Mouse (Mus musculus) erythroblast, adult 5-6 weeks (primary cell): Measurements from ENCODE around the gene LTO1. TPM values are rescaled to one million over a fixed set of nuclear protein-coding genes. Genes with fewer than 3 reads are reported as not detected.

Experiments used
- ATAC-seq: replicated peaks from 2 replicates; pipeline ENCODE4 v1.8.0; 2016; ENCODE audit warnings: moderate number of reproducible peaks, mild to moderate bottlenecking, moderate TSS enrichment, inconsistent platforms; ENCODE audit not compliant: poor library complexity, low FRiP score, severe bottlenecking
- total RNA-seq, 2 experiments: library from RNA; stranded (forward) in 1 of 2; stranded (reverse) in 1 of 2; fragments of 150-400 nt in 1 of 2; fragments of 200-764, 138-1000 nt in 1 of 2; gene quantifications; 2 replicates each; pipeline versions ENCODE4 v1.2.3 to v1.2.4; 2015 to 2017; ENCODE audit warnings: low replicate concordance in 2 of 2

Gene LTO1
- total RNA-seq, 2 experiments from 2014 or later: 1.2 to 8.3 TPM

DNA sequence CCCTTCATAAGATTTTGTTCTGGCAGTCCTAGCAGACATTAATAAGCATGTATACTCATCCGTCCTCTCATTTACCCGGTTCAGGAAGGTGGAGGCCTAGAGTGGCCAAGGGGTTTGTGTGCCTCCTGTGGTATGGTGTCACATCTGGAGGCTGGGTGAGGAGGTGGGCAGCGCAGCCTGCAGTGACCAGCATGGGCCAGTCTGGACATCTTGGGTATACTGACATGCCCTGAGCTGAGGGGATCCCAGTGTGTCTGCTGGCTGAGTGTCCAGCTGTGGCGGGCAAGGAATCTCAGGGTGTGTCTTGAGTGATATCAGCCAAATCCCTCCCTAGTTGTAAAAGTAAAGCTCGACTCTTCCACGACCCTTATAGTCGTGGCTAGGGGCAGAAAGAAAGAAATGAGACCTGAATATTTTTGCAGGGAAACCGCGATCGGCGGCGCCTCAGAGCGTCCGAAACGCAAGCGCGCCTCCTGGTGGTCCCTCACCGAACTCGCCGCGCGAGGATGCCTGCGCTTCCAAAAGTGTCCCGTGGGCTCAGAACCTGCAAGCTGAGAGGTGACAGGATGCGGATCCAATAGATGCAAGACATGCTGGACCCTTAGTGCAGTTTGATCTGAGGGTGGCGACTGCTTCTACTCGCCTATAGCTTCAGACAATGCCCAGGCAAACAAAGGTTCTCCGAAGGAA lies 8.0 kb upstream of the LTO1 start:
- ATAC-seq: peak; percentile 80

DNA sequence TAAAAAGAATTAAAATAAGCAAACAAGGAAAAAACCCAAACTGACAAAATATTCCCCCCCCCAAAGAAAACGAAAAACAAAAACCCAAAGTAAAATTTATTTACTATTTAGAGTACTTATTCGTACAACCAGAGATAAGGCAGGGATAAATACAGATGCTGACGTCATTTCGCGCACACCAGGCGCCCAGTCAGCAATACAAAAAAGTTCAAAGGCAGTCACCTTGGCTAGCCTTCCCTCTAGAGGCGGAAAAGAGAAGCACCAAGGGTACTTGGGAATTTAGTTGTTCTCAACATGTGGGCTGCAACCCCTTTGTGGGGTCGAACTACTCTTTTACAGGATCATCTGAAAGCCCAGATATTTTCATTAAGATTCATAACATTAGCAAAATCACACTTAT lies 7.1 kb upstream of the LTO1 start:
- ATAC-seq: no peak

DNA sequence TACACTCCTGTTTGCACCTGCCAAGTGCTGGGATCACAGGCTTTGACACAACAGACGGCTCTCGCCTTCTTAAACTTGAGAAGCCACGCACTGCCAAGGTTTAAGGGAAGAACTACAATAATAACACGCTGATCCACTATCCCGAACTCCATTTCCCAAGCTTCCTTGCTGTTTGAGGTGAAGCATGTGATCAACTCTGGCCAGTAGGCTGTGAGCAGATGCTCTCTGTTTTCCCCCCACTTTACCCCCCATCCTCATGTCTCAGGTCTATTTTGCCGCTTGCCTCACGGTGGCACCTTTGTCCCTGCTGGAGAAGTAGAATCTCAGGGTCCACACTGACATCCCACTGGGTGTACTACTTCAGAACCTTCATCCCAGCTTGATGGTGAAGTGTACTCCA lies 6.2 kb upstream of the LTO1 start:
- no peak for ATAC-seq

DNA sequence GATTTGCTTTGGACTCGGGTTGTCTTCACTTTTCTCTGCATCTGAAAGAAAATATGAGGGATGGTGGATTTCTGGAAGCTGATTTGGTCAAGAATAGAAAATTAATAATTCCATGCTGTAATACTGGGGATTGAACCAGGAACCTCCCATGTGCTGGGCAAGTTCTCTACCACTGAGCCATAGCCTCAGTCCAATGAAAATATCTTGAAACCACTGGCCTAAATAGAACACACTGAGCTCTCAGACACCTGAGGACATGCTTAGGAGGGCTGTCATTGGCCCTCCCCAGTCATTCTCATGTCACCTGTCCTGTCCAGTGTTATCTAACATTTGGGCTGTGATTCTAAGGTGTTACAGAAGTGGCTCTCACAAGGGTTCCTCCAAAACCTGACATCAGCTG lies 3.8 kb upstream of the LTO1 start:
- no peak for ATAC-seq

DNA sequence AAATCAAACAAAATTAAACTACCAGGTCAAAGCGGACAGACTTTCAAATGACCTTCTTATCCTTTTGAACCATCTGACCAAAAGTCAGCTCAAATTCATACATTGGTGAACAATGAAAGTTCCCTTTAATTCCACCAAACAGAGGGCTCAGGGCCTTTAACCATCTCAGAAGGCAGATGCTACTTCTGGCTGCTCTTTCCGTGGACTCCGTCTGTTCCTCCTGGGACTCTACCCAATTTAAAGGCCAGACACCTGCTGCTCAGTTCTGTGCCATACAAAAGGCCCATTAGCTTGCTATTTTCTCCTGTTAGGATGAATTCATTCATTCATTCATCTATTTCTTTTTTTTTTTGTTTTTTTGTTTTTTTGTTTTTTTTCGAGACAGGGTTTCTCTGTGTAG lies 2.0 kb upstream of the LTO1 start:
- ATAC-seq: no peak

DNA sequence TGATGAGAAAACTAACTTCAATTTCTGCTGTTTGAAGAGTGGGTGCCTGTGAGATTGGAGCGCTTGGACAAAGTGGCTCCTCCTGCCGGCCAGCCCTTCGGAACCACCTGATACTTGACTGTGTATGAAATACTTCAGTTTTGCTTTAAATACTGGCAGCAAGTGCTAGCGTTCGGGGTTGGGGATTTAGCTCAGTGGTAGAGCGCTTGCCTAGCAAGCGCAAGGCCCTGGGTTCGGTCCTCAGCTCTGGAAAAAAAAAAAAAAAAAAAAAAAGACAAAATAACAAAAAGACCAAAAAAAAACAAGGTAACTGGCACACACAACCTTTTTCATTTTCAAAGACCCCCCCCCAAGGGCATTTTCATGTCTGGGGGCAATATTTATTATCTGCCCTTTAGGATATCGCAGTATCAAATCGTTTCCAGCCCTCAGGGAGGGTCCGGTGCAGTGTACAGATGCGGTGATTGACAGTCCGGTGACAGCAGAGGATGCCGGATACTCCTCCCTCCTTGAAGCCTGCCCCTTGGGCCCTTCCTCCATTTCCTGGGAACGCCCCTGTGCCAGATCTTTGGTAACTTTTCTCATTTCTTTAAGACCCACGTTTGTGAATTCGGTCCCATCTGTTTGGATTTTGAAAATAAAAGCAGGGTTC lies 478 bp upstream of the LTO1 start:
- ATAC-seq: peak; percentile 80

DNA sequence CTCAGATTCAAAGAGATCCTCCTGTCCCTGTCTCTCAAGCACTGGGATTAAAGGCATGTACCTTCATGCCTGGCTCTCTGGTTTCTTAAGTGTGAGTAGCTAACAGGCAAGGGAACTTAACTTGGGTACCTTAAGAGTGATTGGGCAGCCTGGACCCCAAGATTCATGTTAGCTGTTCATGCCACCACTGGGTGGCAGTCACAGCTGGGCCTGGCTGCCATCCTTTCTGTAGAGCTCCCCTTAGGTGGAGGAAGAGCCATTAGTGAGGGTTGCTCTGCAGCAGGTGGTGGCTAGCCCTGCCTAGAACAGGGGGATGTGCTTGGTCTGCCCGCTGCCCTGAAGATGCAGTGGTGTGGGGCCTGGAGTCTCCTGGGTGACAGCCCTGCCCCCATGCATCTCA lies 3.9 kb downstream of the LTO1 start:
- ATAC-seq: no peak

DNA sequence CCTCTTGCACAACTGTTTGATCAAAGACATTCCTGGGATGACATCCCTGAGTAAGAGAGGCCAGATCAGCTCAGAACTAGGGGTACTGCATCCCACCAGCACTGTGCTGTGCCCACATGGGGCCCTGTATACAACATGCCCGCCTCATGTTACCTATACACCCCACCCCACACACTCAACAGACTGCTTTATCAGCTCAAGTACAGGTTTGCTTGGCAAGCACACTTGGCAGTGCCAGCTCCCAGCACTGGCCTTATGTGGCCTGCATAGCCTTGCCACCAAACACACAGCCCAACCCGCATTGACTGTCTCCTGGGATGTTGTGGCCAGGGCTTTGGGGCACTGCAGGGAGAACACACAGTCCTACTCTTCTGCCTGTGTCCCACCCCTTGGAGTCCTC lies 12.7 kb downstream of the LTO1 start:
- ATAC-seq: peak; percentile 24; the same call in 1 of the 2 replicates

DNA sequence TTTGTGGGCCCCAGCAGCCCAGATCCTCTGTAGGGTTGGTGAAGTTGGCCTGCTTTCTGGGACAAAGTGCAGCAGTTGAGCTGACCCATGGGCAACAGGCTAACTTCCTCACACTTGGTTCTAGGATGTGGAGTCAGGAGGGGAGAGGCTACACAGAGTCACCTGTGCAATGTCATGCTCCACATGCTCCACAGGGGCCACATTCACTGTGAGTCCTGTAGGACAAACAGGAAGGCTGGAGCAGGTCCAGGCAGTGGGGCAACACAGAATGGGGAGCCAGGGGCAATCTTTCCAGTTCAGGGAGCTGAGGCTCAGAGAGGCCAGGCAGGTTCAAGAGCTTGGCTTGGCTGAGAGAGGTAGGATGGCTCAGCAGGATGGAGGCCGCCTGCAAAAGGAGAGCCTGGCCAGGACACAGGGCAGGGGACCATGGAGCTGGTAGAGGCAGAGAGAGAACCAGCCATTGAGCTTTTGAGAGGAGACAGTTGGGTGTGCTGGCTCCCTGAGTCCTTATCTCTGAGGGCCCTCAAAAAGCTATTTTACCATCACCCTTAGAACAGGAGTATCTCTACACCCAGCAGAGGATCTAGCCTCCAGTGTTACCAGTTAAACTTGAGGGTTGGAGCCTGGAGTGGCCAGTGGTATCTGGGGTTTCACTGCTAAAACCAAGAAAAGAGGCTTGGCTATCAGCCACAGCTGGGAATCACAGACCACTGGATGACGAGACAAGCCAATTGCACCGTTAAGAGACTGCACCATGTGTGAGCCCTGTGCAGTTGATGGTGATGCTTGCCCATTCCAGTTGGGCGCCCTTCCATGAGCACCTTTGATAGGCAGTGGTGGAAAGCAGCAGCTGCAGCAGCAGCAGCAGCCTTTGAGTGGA lies 13.3 kb downstream of the LTO1 start:
- peak; percentile 20; the same call in 1 of the 2 replicates for ATAC-seq

DNA sequence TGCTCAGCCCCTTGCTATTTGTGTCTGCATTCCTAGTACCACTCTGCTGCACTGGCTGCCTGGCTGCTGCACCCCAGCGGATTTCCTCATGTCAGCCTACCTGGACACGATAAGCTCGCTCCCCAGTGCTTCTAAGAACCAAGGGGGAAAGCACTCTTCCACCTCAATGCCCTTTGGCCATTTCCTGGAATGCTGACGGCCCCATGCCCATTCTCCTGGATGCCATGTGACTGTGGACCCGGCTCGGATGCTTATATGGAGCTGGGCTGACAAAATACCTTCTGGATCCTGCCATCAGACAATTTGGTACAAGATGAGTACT lies 13.9 kb downstream of the LTO1 start:
- ATAC-seq: no peak

DNA sequence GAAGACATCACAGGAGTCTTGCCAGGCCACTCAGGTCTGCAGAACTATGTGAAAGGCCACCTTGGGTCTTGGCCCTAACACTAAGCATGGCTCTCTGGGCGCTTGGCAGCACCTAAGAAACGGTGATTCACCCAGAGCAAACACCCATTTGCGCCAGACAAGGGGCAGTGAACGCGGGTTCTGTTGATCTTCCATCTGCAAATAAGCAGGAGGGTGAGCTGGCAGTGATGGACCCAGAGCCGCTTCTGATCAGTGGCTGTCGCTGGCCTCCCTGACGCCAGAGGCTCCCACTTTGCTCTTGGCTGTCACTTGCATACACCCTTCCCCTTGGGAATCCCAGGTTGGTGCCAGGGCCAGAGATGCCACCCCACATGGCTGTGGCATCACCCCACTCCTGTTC lies 14.6 kb downstream of the LTO1 start:
- no peak for ATAC-seq

DNA sequence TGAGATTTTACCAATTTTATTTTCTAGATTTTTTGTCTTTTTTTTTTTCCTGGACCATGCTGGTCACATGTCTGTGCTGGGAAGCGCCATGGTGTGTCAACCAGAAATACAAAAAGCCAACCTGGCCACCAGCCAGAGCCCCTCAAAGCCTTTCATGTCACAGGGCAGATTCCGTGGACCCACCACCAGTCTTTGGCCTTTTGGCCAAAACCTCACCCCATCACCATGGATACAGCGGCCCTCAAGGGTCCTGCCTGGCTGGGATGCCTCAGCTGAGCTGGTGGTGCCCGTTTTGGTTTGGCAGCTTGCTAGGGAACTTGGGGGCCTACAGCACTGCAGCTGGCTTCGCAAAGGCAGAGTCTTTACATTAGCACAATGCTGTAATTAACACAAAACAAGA lies 15.0 kb downstream of the LTO1 start:
- no peak for ATAC-seq

DNA sequence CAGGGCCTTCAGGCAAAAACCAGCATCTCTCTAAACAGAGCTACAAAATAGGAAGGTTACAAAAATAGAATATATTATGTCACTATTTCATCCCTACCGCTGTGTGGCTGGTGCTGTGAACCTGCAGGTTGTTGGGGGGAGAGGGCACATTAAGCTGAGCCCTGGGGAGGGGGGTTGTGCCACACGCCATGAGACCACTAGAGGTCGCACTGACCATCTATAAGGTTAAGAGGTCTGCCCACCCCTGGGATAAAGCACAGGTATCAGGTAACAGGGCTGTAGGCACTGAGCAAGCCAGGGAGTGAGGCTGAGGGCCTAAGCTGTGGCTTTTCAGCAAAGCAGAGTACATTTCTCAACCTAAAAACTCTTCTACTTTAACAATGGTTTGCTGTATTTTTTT lies 16.9 kb downstream of the LTO1 start:
- ATAC-seq: no peak

DNA sequence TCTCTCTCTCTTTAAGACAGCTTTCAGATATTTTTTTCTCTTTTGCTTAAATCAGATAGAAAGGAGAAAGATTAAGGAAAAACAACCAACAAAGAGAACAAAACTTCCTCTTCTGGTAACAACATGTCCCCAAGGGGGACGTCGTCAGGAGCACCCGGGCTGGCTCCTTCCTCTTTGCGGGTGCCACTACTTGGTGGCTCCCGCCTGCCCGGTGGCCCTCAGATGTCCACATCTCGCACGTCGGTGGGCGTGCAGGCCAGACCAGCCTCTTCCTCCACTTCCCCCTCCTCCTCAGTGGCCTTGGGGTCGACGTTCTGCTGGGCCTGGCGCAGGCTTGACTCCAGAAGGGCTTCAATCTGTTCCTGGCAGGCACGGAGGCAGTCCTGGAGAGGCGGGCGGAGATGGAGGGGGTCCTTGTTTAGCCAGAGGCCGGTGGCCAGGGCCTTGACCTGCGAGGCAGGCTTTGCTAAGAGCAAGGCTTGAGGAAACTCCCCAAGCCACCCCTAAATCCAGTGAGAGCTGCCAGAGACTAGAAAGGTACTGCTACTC lies 17.6 kb downstream of the LTO1 start:
- no peak for ATAC-seq

DNA sequence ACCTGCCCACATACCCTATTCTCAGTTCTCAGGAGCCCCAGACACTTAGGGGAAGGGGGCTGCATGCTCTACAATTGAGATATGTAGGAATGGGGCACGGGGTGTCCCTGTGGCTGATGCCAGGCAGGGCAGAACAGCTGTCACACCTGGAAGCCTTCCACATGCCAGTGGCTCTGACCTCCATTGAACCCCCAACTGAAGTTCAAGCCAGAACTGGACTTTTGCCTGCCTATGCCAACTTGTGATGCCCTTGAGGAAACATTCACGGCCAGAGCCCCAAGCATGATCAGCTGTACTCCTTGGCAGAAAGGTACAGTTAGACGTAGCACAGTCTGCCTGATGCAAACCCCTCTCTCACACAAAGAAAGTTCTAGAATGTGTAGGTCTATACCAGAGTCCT lies 18.4 kb downstream of the LTO1 start:
- ATAC-seq: no peak

DNA sequence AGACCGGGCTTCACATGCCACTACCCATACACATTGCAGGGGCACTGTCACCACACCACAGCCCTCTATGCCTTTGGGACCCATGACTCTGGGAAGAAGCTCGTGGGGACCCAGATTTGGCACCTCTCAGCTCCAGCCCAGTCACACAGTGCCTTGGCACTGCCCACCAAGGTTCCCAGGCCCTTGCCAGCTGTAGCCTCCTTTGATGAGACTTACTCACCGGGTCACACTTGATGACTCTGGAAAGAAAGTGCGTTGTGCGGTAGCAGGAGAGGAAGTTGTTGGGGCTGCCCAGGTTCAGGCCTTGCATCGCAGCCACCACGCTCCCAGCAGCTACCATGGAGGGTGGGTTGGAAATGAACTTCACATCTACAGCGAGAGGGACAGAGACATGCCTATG lies 18.9 kb downstream of the LTO1 start:
- no peak for ATAC-seq

DNA sequence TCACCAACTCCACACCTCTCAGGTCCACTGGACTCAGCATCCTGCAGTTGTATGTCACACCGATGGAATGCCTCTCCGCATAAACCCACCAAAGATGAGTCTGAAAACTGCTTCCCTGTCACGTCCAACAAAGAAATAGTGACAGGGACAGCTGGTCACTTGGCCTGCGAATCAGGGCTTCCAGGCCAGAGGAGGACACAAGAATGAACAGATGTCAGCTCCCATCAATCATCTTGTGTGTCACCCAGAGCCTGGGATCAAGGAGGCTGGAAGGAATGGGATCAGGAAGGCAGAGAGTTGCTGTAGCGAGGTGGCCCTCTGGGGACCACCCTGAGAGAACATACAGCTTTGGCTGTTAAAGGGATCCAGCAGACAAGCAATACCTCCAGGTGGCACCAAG lies 20.0 kb downstream of the LTO1 start:
- no peak for ATAC-seq

DNA sequence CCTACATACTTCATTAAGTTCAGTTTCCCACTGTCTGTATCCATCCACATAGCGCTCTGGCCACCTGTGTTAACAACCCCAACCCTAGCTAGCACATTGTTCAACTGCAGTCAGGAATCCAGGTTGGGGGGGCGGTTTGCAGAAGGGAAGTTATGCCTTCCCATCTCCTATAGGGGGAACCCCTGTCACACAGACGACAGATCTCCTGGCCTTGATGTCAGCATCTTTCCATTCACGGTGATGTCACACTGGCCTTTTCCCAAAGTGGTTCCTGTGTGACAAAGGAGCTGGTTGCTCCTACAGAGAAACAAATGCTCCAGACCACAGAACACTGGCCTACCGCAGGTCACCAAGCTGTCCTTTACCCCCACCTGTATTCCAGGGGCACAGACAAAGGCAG lies 20.7 kb downstream of the LTO1 start:
- no peak for ATAC-seq

DNA sequence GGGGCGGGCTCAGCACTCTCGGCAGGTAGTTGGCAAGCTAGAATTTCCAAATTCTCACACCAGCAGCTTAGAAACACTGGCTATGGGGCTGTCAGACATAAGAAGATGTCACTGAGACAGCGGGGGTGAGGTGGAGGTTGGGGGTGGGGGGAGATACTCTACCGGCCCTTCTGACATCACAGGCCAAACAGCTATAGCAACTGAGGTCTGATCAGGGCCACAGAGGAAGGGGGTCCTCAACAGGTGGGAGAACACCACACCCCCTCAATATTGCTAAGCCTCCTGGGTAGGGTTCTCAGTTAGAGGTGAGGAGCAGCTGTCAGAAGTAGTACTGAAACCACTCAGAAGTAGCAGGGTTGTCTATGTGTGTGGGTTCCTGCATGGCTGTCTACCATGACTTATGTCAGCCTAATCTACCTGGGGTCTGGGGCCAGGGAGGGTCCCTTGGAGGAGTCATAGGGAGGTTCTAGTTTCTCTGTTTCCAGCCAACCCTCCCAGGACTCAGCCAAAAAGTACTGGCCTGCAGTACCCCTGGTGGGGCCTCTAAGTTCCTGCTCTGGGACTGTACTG lies 21.5 kb downstream of the LTO1 start:
- no peak for ATAC-seq

DNA sequence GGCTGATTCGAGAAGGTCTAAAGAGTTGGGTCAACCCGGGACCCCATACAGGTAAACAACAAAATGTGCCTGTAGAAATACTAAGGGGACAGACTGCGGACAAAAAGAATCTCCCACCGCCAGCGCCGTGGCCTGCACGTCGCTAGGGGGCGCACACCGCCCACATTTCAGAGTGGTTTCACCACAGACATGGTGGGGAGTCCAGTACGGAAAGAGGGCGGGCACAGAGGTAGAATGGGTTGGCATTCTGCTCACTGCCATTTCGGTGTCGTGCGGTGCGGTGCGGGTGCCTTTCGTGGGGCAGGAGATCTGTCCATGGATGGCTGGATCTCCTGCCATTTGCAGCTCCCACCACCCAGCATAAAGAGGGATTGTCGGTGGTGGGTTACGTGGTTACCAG lies 22.6 kb downstream of the LTO1 start:
- peak; percentile 52 for ATAC-seq
